Mouse (Mus musculus): ENCODE data around the gene Ccdc116. TPM values are rescaled to one million over a fixed set of nuclear protein-coding genes. Genes with fewer than 3 reads are reported as not detected.
A peak's percentile ranks its signal among the peaks of the same experiment; 100 is the strongest.

Gene Ccdc116
- total RNA-seq, 2 experiments from 2014 or later, result 0.09 TPM; not detected in 1

DNA sequence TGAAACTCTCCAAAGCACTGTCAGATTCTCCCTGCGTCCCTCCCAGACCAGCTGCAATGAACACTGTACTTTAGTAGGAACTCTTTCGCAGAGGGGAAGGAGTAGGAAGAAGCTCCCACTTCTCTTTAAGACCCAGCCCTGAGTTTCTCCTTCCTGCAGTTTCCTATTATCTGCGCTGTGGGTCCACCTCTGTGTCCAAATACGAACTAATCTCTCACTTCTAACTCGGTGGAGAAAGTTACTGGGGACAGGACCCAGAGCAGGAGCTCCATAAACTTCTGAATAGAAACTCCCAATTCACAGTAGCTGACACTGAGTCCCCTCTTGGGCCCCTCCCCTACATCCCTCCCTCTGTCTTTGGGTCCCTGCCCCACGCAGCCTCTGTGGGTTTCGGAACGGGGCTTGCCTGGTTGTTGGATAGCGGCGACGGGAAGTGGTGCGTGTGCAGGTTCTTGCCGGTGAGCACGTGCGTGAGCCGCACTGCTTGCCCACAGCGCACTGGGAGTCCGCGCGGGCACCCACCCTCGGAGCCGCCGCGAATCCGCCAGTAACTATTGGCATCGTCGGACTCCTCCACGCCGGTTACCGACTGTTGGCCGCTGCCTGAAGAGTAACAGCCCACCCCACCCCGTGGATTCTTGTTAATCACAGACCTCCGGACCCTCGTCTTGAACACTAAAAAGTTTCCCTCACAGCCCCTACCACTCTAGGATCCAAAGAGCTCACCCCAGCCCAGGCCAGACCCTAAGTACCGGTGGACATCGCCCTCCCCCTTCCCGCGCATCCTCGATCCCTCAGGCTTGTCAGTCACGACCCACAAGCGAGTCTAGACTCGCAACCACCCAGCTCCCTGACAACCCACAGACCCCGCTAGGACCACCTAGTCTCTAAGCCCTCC lies 15.6 kb downstream of the Ccdc116 start:
- no peak for DNase-seq (ENCODE audit: low spot score)

DNA sequence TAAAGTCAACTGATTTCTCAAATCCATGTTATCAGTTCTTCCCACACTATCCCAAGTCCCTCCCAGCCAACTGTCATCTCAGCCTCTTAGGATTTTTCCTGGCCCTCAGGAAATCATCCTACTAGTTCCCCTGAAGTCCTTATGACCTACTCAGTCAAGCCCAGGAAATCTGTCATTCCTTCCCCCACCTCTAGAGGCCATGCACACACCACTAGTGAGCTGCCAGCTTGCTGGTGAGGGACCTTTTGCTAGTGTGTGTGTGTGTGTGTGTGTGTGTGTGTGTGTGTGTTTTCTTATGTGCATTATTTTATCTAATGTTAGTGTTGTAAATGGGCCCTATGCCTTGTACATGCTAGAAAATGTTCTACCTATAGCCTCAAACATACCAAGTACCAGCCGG lies 19.7 kb downstream of the Ccdc116 start:
- peak; percentile 46 for DNase-seq (ENCODE audit: low spot score)

DNA sequence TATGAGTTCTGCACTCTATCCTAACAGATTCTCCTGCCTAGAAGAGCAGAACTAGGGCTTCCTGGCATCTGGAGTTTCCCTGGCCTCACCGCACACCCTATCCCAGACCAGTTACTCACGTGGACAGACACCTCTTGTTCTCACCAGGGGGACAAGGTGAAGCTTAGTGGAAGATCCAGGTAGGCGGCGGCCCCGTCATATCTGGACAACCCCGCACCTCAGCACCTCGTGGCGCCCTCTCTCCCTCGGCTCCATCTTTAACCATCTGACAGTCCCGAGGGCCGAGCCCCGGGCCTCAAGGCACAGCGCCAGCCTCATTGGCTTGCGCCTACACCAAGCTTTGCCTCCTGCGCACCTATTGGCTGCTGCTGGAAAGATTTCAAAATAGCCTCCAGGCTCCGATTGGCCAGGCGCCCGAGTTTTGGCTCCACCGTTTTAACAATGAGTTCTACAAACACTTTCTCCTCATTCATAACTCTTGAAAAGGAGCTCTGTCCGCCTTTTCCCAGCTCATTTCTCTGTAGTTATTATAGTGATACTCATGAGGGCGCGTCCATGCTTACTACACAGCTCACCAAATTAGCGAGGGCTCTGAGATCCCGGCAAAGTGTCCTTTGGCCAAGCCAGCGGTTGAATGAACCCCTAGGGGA lies 22.0 kb downstream of the Ccdc116 start, which contains the start of gene 2610318N02Rik:
Gene 2610318N02Rik, minus strand, starts transcription at position 297 of the 650 bp plus-strand sequence.
- DNase-seq (ENCODE audit: low spot score), result peak; percentile 14

DNA sequence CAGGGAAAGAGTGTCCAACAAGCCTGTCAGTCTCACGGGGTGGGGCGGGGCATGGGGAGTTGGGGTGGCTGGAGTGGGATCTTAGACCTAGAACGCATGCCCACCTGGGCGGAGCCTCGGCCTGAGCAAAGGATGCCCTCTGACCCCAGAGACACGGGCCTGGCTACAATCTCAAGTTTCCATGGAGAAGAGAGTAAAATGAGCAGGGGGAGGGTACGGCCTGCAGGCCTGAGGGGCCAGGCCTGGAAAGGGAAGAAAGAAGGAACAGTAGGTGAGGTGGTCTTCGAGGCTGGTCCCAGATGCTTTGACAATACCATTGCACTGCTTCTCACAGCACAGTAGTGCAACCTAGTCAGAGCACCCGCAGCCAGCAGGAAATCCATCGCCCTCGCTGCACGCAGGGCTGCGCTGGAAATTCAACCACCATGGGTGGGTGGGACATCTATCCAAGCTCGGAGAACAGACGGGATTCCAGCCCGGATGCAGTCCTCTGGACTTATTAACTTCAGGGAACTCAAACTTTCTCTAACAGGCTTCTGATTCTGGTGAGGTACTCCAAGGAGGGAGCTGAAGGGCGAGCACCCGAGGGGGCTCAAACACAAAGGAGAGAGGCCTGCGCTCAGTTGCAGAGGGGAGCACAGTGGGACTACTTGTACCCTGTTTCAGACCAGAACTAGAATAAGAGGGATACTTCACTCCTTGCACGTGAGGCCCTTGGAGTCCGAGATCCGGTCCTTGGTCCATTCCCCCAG lies 22.7 kb downstream of the Ccdc116 start:
- DNase-seq (ENCODE audit: low spot score), result no peak

DNA sequence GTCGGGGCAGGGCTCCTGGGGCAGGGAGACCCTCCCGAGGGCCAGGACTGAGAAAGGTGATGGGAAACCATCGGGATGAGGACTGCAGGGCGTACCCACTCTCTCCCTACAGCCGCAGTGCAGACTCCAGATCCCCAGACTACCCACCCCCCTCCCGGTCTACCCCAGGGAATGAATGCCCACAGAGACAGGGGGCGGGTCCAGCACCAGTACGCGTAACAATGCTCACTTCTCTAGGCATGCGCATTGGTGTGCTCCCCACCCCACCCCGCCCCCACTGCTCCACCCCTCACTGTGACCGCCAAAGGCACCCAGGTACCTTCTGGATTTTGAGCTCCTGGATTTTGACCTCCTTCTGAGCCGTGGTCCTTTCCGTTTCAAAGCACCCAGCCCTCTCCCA lies 25.5 kb downstream of the Ccdc116 start:
- DNase-seq (ENCODE audit: low spot score), result no peak

DNA sequence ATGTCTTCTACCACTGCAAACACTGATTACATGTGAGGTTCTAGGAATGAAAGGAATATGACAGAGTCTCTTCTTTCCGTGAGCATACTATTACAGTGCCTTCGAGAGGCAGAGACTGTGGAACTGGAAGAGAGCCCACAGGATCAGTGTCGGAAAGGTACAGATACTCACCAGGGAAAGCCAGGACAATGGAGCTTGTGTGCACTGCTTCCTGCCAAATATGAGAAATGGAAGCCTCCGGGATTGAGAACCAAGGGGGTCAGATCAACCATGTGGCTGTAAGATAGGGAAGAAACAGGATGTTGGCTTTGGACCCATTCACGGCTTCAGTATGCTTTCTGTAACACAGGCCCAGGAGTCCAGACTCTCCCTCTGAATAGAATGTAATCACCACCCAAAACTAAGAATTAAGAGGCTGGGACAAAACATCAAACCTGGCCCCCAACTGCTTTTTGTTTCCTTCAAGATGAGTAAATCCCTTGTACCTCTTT lies 29.7 kb downstream of the Ccdc116 start:
- DNase-seq (ENCODE audit: low spot score), result no peak

DNA sequence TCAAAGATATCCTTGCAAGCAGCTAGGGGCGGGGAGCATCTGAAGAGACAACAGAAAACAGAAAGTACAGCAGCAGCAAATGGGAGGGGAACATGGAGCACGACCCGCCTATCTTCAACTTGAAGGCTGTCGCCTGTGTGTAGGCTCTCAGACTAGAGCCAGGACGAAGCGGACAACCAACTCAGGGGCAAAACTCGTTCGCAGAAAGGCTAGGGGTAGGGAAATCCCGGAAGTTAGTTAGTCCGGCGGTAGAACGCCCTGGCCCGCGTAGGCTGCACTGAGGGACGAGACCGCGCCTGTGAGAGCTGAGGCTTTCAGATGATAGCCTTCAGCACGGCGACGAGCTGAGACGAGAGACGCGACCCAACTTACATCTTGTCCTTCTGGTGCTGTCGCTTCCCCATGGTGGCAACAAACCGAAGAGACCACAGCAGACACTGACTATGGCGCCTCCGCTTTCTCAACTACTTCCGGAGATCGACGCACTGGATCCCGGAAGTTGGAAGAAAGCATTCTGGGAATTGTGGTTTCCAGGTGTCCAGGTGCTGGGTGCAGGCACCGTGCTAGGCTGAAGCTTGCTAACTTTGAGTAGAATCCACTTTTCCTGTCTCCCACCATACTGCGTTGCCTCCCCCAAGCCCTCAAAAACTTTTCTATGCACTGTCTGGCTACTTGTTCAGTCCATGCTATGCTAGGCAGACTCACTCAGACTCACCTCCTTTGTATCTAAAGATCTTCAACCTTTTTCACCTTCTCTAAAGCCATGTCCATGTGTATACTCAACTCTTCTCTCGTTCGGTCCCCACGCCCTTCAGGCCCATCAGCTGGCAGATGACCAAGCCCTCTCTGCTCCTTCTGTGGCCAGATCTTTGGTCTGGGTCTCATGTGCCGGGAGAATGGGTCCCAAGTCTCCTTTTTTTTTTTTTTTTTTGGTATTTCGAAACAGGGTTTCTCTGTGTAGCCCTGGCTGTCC lies 36.0 kb downstream of the Ccdc116 start, which contains the start of gene Ppil2:
Gene Ppil2, minus strand, starts transcription at position 487 of the 973 bp plus-strand sequence.
- peak; percentile 75 for DNase-seq (ENCODE audit: low spot score)

DNA sequence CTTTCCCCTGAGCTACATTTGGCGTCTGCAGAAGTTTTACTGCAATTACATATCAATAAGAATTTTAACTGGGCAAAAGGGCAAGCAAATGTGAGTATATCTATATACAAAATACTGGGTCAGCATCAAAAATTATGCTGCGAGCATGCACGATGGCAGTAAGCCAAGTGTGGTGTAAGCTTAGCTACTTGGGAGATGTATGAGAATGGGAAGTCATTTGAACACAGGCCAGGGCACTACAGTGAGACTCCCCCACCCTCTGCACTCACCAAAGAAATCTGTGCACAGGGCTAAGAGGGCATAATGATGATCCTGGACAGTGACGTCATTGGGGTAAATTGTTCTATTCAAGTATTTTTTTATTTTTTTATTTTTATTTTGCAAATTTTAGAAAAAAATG lies 42.4 kb downstream of the Ccdc116 start:
- DNase-seq (ENCODE audit: low spot score), result no peak

DNA sequence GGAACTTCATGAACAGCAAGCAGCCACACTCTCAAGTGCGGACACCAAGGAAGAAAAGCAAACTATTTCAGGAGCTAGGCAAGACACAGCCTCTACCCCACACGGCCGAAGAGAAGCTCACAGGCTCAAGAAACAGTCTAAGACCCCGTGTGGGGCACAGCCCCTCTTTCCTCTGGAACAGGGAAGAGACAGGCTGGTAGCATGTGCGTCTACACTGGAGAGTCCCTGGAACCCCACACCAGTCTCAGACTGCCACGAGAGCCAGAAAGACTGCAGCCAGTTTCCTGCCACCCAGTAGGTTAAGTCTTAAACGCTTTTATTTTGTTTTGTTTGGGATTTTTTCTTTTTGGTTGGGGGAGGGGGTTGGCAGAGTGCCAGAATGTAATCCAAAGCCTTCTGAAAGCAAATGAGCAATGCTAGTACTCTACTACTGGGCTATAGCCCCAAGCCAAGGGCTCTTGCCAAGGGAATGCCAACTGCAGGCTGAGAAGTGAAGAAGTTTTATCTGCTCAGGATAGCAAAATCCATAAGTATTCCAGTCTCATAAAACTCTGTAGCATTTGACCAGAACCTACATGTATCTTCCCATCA lies 44.3 kb downstream of the Ccdc116 start:
- DNase-seq (ENCODE audit: low spot score), result no peak

DNA sequence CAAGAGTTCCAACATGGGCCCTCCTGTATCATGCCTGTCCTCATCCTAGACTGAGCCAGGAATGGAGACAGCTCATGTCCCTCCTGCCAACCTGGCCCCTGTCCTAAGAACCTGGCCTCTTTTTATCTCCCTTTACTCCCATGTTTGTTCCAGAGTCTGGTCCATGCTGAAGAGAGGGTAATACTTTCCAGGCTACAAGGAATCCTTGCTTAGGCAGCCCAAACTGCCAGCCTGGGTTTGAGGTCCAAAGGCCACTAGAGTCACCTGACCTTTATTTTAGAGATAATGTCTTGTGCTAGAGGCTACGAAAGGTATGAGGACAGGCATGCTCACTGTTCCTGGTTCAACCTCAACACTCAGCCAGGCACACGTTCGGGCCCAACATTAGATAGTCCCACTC lies 50.1 kb downstream of the Ccdc116 start:
- no peak for DNase-seq (ENCODE audit: low spot score)

Small RNAs within 50 kb of the gene (microRNA-seq; reads per million reads assigned to microRNA genes)
- gene Mir130b, result 16.0 reads per million, percentile 31 among the genes with 10 or more reads in this experiment
- gene Mir301b, result not detected

Other genes starting within 250 kb of the Ccdc116 start
- 100 to 1,000 TPM in 1 of 2 experiments, 10 to 100 TPM in 1; 94.3 to 102 TPM for gene Mapk1, start 163.8 kb downstream of the Ccdc116 start, total RNA-seq (2021)
- gene Ypel1, start 77.5 kb downstream of the Ccdc116 start, total RNA-seq (2021), result 1 to 10 TPM in 1 of 2 experiments, under 1 TPM in 1; 0.36 to 1.1 TPM
- gene Ppil2, start 36.0 kb downstream of the Ccdc116 start, total RNA-seq (2021), result 10 to 100 TPM; 22.9 to 30.8 TPM
- not detected for gene 2610318N02Rik, start 22.1 kb downstream of the Ccdc116 start, total RNA-seq (2021)
- 1 to 10 TPM; 4.7 to 5.9 TPM for gene Sdf2l1, start 14.8 kb downstream of the Ccdc116 start, total RNA-seq (2021)
- gene Ydjc, start 2.6 kb downstream of the Ccdc116 start, total RNA-seq (2021), result under 1 TPM in 1 of 2 experiments, not detected in 1; 0.17 TPM
- 100 to 1,000 TPM; 146 to 149 TPM for gene Ube2l3, start 55.4 kb upstream of the Ccdc116 start, total RNA-seq (2021)
- gene Rimbp3, start 61.4 kb upstream of the Ccdc116 start, total RNA-seq (2021), result under 1 TPM; 0.05 to 0.07 TPM
- 1 to 10 TPM; 1.4 to 1.7 TPM for gene Hic2, start 86.3 kb upstream of the Ccdc116 start, total RNA-seq (2021)
- 1 to 10 TPM in 1 of 2 experiments, under 1 TPM in 1; 0.97 to 1.9 TPM for gene Tmem191c, start 128.8 kb upstream of the Ccdc116 start, total RNA-seq (2021)
- under 1 TPM in 1 of 2 experiments, not detected in 1; 0.31 TPM for gene Serpind1, start 184.1 kb upstream of the Ccdc116 start, total RNA-seq (2021)